Mouse (Mus musculus) adrenal gland, adult 2 months (tissue): ENCODE results near the gene Rnf181. TPM values are rescaled to one million over a fixed set of nuclear protein-coding genes. Genes with fewer than 3 reads are reported as not detected.

Experiments
- DNase-seq: peaks from one replicate; pipeline ENCODE4 v3.0.0; 2021
- polyA plus RNA-seq: library from polyadenylated mRNA; depleted of rRNA; stranded (reverse); fragments of >200 nt; gene quantifications from 2 replicates; pipeline ENCODE4 v1.2.3, GENCODE M21; 2012; rRNA removed
- total RNA-seq, 2 experiments: library from RNA; stranded (reverse); gene quantifications; 2 replicates each; pipeline ENCODE4 v1.2.3; 2021

Gene Rnf181
- total and polyA plus RNA-seq, 3 experiments: 283 to 489 (median 444) TPM

DNA sequence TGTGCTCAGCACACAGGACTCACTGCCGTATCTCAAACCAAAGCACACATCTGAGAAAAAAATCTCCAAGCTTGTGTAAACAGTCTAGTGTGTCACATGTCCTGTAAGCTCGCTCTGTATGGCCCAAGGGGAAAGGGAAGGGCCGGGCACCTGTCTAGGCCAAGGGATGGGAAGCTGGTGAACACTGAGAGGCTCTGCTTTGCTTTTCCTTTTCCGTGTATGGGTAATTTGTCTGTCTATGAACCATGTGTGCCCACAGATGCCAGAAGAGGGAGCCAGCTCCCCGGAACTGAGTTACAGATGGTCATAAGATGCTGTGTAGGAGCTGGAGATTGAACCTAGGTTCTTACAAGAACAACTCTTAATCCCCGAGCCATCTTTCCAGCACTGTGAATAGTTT, 40.5 kb downstream of the Rnf181 start:
- DNase-seq: peak; percentile 52

GRCm38 (mm10) chr6:72323786-72324508, 42.8 kb downstream of the Rnf181 start:
- DNase-seq: no peak

DNA sequence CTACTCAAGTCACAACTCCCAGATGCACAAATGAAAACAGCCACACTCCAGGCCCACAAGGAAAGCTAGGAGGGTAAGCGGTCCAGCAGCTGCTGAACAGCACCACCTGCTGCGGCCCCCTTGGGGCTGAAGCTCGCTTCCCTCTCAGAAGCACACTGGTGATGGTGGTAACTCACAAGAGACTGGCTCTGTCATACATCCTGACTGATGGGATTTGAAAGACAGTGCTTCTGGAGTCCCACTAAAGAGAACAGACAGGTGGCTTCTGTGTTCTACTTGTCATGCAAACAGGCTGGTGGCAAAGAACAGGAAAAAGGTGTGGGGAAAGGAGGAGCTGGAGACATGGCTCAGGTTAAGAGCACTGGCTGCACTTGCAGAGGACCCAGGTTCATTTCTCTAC, 43.8 kb downstream of the Rnf181 start:
- no peak for DNase-seq

- no peak for DNase-seq
These were observed 47.7 kb downstream of the Rnf181 start for GRCm38 (mm10) chr6:72319019-72319418.

- DNase-seq: no peak
These were observed 48.3 kb downstream of the Rnf181 start for GRCm38 (mm10) chr6:72318440-72318839.

- no peak for DNase-seq
These were observed 50.7 kb downstream of the Rnf181 start for GRCm38 (mm10) chr6:72316044-72316443.

DNA sequence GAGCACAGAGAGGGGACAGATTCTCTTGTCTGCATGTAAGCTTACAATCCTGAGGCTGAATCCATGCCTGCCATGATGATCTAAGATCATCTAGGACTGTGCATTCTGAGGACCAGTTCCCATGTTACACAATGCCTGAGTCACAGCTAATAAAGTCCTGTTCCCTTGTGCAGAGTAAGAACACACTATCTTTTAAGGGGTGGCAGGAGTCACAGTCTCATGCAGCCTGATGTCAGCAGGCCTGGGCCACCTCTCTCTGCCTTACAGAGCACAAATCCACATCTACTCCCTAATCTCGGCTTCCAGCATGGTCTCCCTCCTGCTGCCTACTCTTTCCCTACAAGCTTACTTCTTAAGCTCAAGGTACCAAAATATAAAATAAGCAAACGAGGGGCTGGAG, 51.4 kb downstream of the Rnf181 start:
- no peak for DNase-seq

DNA sequence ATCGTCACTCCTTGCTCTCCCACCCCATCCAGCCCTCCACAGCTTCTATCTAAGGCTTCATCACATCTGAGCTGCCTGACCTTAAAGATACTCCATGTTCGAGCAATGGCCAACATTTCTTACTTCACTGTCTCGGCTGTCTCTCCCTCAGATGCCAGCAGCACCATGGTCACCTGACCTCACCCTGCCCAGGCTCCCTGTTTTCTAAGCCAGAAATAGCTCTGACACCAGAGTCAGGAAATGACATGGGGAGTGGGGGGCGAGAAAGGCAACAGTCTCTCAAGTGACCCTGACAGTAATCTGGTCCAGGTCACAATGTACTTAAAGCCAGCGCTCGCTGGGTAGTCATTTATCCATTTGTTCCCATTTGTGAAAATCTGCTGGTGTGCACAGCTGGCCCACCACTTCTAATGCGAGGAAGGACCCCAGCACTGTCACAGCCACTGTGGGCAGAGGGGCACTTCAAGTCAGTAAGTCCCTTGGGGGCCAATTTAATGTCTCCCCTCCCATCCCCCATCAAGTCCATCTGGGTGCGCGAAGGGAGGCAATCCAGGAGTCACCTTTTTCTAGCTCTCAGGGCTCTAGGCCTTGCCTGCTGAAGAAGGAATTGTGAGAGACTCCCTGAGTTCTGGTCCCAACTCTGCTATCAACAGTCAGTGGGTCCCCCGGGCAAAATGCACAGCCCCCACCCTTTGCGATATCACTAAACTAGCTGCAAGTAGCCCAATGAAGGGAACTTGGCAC, 53.5 kb downstream of the Rnf181 start:
- DNase-seq: no peak

GRCm38 (mm10) chr6:72312198-72312597, 54.6 kb downstream of the Rnf181 start:
- no peak for DNase-seq

Other genes with a start within 250 kb of the Rnf181 start
- 1 to 10 TPM; 2.3 to 3.1 TPM for gene Atoh8, start 131.4 kb downstream of the Rnf181 start, total RNA-seq
- 5.5 and 8.3 TPM in 2 replicates for gene Atoh8, start 131.4 kb downstream of the Rnf181 start, polyA plus RNA-seq
- not detected for gene Sftpb, start 62.3 kb downstream of the Rnf181 start, total RNA-seq
- gene Sftpb, start 62.3 kb downstream of the Rnf181 start, polyA plus RNA-seq: 0.09 and 0.62 TPM in 2 replicates
- 10 to 100 TPM; 31.2 to 32.4 TPM for gene Usp39, start 21.8 kb downstream of the Rnf181 start, total RNA-seq
- gene Usp39, start 21.8 kb downstream of the Rnf181 start, polyA plus RNA-seq: 8.5 and 10.9 TPM in 2 replicates
- 10 to 100 TPM; 21.0 to 28.4 TPM for gene 0610030E20Rik, start 19.6 kb downstream of the Rnf181 start, total RNA-seq
- 20.3 and 21.9 TPM in 2 replicates for gene 0610030E20Rik, start 19.6 kb downstream of the Rnf181 start, polyA plus RNA-seq
- gene Tmem150a, start 11.5 kb downstream of the Rnf181 start, total RNA-seq: 10 to 100 TPM; 22.6 to 25.1 TPM
- 48.8 and 55.2 TPM in 2 replicates for gene Tmem150a, start 11.5 kb downstream of the Rnf181 start, polyA plus RNA-seq
- gene Vamp5, start 13.5 kb upstream of the Rnf181 start, total RNA-seq: 10 to 100 TPM; 25.3 to 43.4 TPM
- gene Vamp5, start 13.5 kb upstream of the Rnf181 start, polyA plus RNA-seq: 16.4 and 17.4 TPM in 2 replicates
- gene Vamp8, start 23.7 kb upstream of the Rnf181 start, total RNA-seq: 100 to 1,000 TPM; 130 to 158 TPM
- 71.8 and 106 TPM in 2 replicates for gene Vamp8, start 23.7 kb upstream of the Rnf181 start, polyA plus RNA-seq
- 10 to 100 TPM; 47.1 to 68.7 TPM for gene Ggcx, start 47.4 kb upstream of the Rnf181 start, total RNA-seq
- 30.2 and 34.5 TPM in 2 replicates for gene Ggcx, start 47.4 kb upstream of the Rnf181 start, polyA plus RNA-seq
- gene Mat2a, start 72.6 kb upstream of the Rnf181 start, total RNA-seq: 100 to 1,000 TPM; 203 to 251 TPM
- gene Mat2a, start 72.6 kb upstream of the Rnf181 start, polyA plus RNA-seq: 121 and 150 TPM in 2 replicates
- gene Sh2d6, start 154.8 kb upstream of the Rnf181 start, total RNA-seq: under 1 TPM; 0.23 to 0.24 TPM
- gene Sh2d6, start 154.8 kb upstream of the Rnf181 start, polyA plus RNA-seq: 0.25 and 0.49 TPM in 2 replicates
- gene Capg, start 177.4 kb upstream of the Rnf181 start, total RNA-seq: 10 to 100 TPM; 32.2 to 56.3 TPM
- 38.9 and 41.9 TPM in 2 replicates for gene Capg, start 177.4 kb upstream of the Rnf181 start, polyA plus RNA-seq
- 10 to 100 TPM; 12.9 to 25.6 TPM for gene Elmod3, start 231.5 kb upstream of the Rnf181 start, total RNA-seq
- 25.5 and 29.3 TPM in 2 replicates for gene Elmod3, start 231.5 kb upstream of the Rnf181 start, polyA plus RNA-seq
- 100 to 1,000 TPM; 390 to 465 TPM for gene Retsat, start 231.5 kb upstream of the Rnf181 start, total RNA-seq
- gene Retsat, start 231.5 kb upstream of the Rnf181 start, polyA plus RNA-seq: 96.6 and 123 TPM in 2 replicates